Mouse (Mus musculus) embryonic facial prominence, embryonic 15.5 days (tissue): Measurements from ENCODE around the gene Atpif1. TPM values are rescaled to one million over a fixed set of nuclear protein-coding genes. Genes with fewer than 3 reads are reported as not detected.

ENCODE experiments used
- ATAC-seq: fragments of 200-750 bp; cut with Nextera tagmentation; 2 replicates; pipeline ENCODE4 v1.8.0; 2017; ENCODE audit warnings: low read depth, moderate TSS enrichment; ENCODE audit not compliant: insufficient number of reproducible peaks, low FRiP score, low TSS enrichment
- H3K27ac ChIP-seq: fragments of 300-500 bp; sonication (generic); replicated peaks from 2 replicates; pipeline ENCODE4 v1.5.1; 2015; ENCODE audit warnings: mild to moderate bottlenecking, inconsistent platforms
- H3K27me3 ChIP-seq: fragments of 300-500 bp; sonication (generic); 2 replicates; pipeline ENCODE4 v1.6.1; 2015; ENCODE audit warnings: inconsistent platforms
- H3K36me3 ChIP-seq: fragments of 300-500 bp; sonication (generic); 2 replicates; pipeline ENCODE4 v1.6.1; 2015; ENCODE audit warnings: mild to moderate bottlenecking, inconsistent platforms
- H3K4me1 ChIP-seq: fragments of 300-500 bp; sonication (generic); 2 replicates; pipeline ENCODE4 v1.6.1; 2015; ENCODE audit warnings: inconsistent platforms
- H3K4me2 ChIP-seq: fragments of 300-500 bp; sonication (generic); replicated peaks from 2 replicates; pipeline ENCODE4 v1.6.1; 2015; ENCODE audit warnings: mild to moderate bottlenecking, inconsistent platforms
- H3K4me3 ChIP-seq: fragments of 300-500 bp; sonication (generic); replicated peaks from 2 replicates; pipeline ENCODE4 v1.5.1; 2015; ENCODE audit warnings: mild to moderate bottlenecking, inconsistent platforms
- H3K9ac ChIP-seq: fragments of 300-500 bp; sonication (generic); 2 replicates; pipeline ENCODE4 v1.6.1; 2015; ENCODE audit warnings: inconsistent platforms
- H3K9me3 ChIP-seq: fragments of 300-500 bp; sonication (generic); replicated peaks from 2 replicates; pipeline ENCODE4 v1.6.1; 2016; ENCODE audit warnings: inconsistent platforms
- WGBS: fragments of 180-500 bp; shearing (Covaris S2); methylation state at CpG from one replicate; pipeline ENCODE4 v1.1.7; 2015; 5-methylcytosine and 5-hydroxymethylcytosine counted together
- polyA plus RNA-seq: library from polyadenylated mRNA; unstranded; fragments of >200 nt; fragmentation: Nextera tagmentation; extraction: Ambion mirVana; gene quantifications from 2 replicates; pipeline ENCODE4 v1.2.1, GENCODE M21; 2015

The Atpif1 gene
- polyA plus RNA-seq, 1 experiment from 2014 or later, result 890 TPM

GRCm38 (mm10) chr4:132507210-132507609 lies 26.2 kb downstream of the Atpif1 start:
- Histone ChIP-seq H3K27me3 (no peaks in the 10 kb centered on the region), H3K27ac (no peak overlapping the region), H3K9ac (no peak overlapping the region), H3K4me3 (no peak overlapping the region), H3K9me3 (no peaks in the 10 kb centered on the region), H3K4me1 (peaks cover 21% of the 10 kb centered on the region), H3K36me3 (no peaks in the 10 kb centered on the region), H3K4me2 (no peak overlapping the region)
- no peak for ATAC-seq
- WGBS, result 41% methylated on average over 2 of the region's 2 CpGs

DNA sequence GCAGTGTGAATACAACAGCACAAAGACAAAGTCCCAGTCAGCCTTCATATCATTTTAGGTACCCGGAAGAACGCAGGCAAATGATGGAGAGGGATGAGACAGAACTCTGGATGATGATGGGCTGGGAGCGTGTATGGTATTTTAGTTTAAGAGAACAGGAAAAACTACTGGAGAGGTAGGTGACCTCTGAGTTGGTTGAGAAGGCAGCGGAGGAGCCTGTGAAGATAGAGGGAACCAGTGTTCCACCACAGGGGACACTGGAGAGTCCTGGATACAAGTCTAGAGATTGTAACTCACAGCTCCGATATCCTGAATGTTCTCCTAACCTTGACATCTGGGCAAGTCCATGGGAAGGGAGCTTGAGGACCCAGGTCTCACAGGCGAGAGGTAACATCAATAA lies 27.2 kb downstream of the Atpif1 start:
- no peaks in the 10 kb centered on the region for H3K36me3 ChIP-seq
- 77% methylated on average over 6 of the region's 6 CpGs for WGBS
- H3K27ac ChIP-seq, result no peak overlapping the region
- no peaks in the 10 kb centered on the region for H3K9me3 ChIP-seq
- no peak for ATAC-seq
- no peak overlapping the region for H3K4me2 ChIP-seq
- peaks cover 21% of the 10 kb centered on the region for H3K4me1 ChIP-seq
- H3K4me3 ChIP-seq, result no peak overlapping the region
- no peak overlapping the region for H3K9ac ChIP-seq
- H3K27me3 ChIP-seq, result no peaks in the 10 kb centered on the region

DNA sequence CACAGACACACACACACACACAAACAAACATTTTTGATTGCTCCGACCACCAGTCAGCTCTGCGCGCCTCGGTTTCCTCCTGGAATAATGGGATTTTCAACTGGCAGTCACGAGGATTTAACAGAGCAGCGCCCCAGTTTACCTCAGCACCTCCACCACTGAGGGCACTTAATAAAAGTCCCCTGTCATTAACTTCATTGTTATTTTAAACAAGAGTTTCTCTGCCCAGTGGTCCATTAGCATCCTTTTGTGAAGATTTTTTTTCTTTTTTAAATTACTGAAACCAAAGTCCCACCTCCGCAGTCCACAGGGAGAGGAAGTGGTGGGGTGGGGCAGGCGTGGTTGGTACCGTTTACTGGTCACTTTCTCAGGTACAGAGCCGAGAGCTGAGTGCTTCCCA lies 27.7 kb downstream of the Atpif1 start:
- H3K27me3 ChIP-seq, result no peaks in the 10 kb centered on the region
- no peak overlapping the region for H3K4me2 ChIP-seq
- peaks cover 17% of the 10 kb centered on the region for H3K4me1 ChIP-seq
- no peak overlapping the region for H3K4me3 ChIP-seq
- no peaks in the 10 kb centered on the region for H3K36me3 ChIP-seq
- H3K9me3 ChIP-seq, result no peaks in the 10 kb centered on the region
- no peak overlapping the region for H3K27ac ChIP-seq
- 49% methylated on average over 10 of the region's 10 CpGs for WGBS
- no peak for ATAC-seq
- H3K9ac ChIP-seq, result no peak overlapping the region

- H3K4me2 ChIP-seq, result no peak overlapping the region
- no peak overlapping the region for H3K4me3 ChIP-seq
- H3K27me3 ChIP-seq, result no peaks in the 10 kb centered on the region
- no peaks in the 10 kb centered on the region for H3K36me3 ChIP-seq
- no peak overlapping the region for H3K9ac ChIP-seq
- WGBS, result 59% methylated on average over 6 of the region's 6 CpGs
- no peak for ATAC-seq
- H3K4me1 ChIP-seq, result peaks cover 13% of the 10 kb centered on the region
- no peaks in the 10 kb centered on the region for H3K9me3 ChIP-seq
- H3K27ac ChIP-seq, result no peak overlapping the region
These were observed 28.3 kb downstream of the Atpif1 start for GRCm38 (mm10) chr4:132505034-132505738.

GRCm38 (mm10) chr4:132503344-132503743 lies 30.1 kb downstream of the Atpif1 start:
- no peak overlapping the region for H3K4me3 ChIP-seq
- H3K9me3 ChIP-seq, result no peaks in the 10 kb centered on the region
- peaks cover 14% of the 10 kb centered on the region for H3K36me3 ChIP-seq
- H3K9ac ChIP-seq, result no peak overlapping the region
- H3K27ac ChIP-seq, result no peak overlapping the region
- no peak overlapping the region for H3K4me2 ChIP-seq
- H3K4me1 ChIP-seq, result peaks cover 5% of the 10 kb centered on the region; the same call in 1 of the 2 replicates
- ATAC-seq, result no peak
- 80% methylated on average over 11 of the region's 11 CpGs for WGBS
- H3K27me3 ChIP-seq, result no peaks in the 10 kb centered on the region

DNA sequence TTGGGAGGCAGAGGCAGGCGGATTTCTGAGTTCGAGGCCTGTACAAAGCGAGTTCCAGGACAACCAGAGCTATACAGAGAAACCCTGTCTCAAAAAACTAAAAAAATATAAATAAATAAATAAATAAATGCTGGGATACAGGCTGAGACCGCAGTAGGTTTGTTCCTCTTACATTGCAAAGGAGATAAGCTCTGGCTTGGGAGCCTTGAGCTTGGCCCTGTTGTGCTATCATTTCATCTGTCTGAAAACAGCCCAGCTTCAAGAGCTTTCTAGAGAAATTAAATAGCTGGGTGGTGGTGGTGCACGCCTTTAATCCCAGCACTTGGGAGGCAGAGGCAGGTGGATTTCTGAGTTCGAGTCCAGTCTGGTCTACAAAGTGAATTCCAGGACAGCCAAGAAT lies 31.8 kb downstream of the Atpif1 start:
- Histone ChIP-seq H3K4me1 (no peaks in the 10 kb centered on the region), H3K36me3 (peaks cover 30% of the 10 kb centered on the region), H3K9ac (no peak overlapping the region), H3K4me2 (no peak overlapping the region), H3K27ac (no peak overlapping the region), H3K4me3 (no peak overlapping the region), H3K27me3 (no peaks in the 10 kb centered on the region), H3K9me3 (no peaks in the 10 kb centered on the region)
- WGBS, result 95% methylated on average over 6 of the region's 6 CpGs
- no peak for ATAC-seq

DNA sequence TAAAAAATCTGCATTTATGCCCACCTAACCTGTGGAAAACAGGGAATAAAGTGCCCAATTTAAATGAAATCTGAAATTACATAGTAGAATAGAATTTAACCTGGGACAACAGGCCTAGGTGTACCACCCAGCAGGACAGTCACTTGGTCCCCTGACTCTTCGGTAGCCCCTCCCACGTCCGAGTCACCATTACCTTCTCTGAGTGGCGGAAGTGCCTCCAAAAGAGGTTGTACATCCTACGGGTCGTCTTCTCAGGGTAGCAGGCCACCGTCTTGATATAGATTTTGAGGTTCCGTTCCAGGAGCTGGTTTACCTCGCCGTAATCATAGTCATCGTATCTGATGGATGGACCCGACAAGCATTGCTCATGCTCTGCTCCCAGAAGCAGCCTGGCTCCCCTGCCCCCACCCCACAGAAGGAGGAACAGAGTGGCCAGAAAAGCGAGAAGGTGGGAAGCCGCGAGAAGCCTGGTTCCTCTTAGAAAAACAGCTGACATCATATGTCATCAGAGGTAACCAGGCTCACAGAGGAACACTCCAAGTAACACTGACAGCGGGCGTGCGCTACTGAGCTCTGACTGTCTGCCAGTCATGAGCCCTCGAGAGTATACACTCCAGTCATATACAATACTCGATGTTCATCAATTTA lies 39.1 kb downstream of the Atpif1 start:
- no peak for ATAC-seq
- peaks cover 53% of the 10 kb centered on the region for H3K36me3 ChIP-seq

GRCm38 (mm10) chr4:132492178-132493060 lies 41.0 kb downstream of the Atpif1 start:
- Histone ChIP-seq H3K4me3 (no peak overlapping the region), H3K9me3 (no peaks in the 10 kb centered on the region), H3K36me3 (peaks cover 34% of the 10 kb centered on the region), H3K27ac (no peak overlapping the region), H3K27me3 (no peaks in the 10 kb centered on the region), H3K4me1 (peaks cover 6% of the 10 kb centered on the region; the same call in 1 of the 2 replicates), H3K9ac (no peak overlapping the region), H3K4me2 (no peak overlapping the region)
- WGBS, result 72% methylated on average over 10 of the region's 10 CpGs
- ATAC-seq, result no peak

More for the DNA sequence above, 39.1 kb downstream of the Atpif1 start:
- Histone ChIP-seq H3K4me2 (no peak overlapping the region), H3K9ac (no peak overlapping the region), H3K27me3 (no peaks in the 10 kb centered on the region), H3K4me3 (no peak overlapping the region), H3K4me1 (0 out of 2 replicates have a peak, but pooled peaks cover 1% of the 10 kb centered on the region), H3K27ac (no peak overlapping the region), H3K9me3 (no peaks in the 10 kb centered on the region)
- 88% methylated on average over 20 of the region's 20 CpGs for WGBS

DNA sequence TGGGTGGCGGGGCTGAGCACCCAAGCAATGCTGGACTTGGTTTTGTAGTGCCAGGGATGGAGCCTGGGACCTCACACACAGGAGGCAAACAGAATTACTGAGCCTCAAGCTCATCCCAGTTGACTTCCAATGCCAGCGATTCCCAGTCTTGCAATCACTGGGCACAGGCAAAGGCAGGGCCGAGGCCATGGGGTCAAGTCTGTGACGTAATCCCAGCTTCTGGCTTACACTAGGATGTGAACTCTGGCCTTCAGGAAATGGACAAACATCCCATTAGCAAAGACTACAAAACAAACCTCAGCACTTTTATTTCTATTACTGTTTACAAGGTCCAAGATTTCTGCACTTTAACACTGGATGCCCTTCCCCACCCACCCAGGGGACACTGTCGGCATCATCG lies 41.7 kb downstream of the Atpif1 start:
- Histone ChIP-seq H3K27ac (no peak overlapping the region), H3K36me3 (peaks cover 28% of the 10 kb centered on the region), H3K9ac (no peak overlapping the region), H3K4me1 (peaks cover 6% of the 10 kb centered on the region; the same call in 1 of the 2 replicates), H3K27me3 (no peaks in the 10 kb centered on the region), H3K4me3 (no peak overlapping the region), H3K4me2 (no peak overlapping the region), H3K9me3 (no peaks in the 10 kb centered on the region)
- ATAC-seq, result no peak
- WGBS, result 90% methylated on average over 6 of the region's 6 CpGs

DNA sequence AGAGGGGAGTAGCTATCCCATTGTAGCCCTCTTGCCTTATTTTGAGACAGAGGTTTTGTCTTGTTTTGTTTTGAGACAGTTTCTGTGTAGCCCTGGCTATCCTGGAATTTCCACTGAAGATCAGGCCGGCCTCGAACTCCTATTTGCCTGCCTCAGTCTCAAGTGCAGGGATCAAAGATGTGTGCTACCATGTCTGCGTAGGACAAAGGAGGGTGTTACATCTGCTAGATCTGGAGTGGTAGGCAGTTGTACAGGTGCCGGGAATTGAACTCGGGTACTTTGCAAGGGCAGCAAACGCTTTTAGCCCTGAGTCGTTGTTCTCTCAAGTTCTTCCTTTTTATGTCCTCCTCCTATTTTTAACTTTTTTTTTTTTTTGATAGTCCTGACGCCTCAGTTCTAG lies 42.4 kb downstream of the Atpif1 start:
- Histone ChIP-seq H3K4me2 (no peak overlapping the region), H3K36me3 (peaks cover 26% of the 10 kb centered on the region), H3K4me3 (no peak overlapping the region), H3K27me3 (no peaks in the 10 kb centered on the region), H3K27ac (no peak overlapping the region), H3K9me3 (no peaks in the 10 kb centered on the region), H3K9ac (no peak overlapping the region), H3K4me1 (peaks cover 6% of the 10 kb centered on the region; the same call in 1 of the 2 replicates)
- no peak for ATAC-seq
- WGBS, result 88% methylated on average over 8 of the region's 8 CpGs
